Mouse (Mus musculus): ENCODE data around the gene Coro6.

GRCm38 (mm10) chr11:77440081-77440480 lies 22.1 kb upstream of the Coro6 start:
- TF ChIP-seq CTCF (IDR thresholded peaks at IDR 0.05; ENCODE audit: control insufficient read depth, insufficient read depth, insufficient replicate concordance, low read depth, low read length) (no peak), POLR2A (IDR thresholded peaks at IDR 0.05; ENCODE audit: control insufficient read depth, low read depth, low read length) (no peak)

Data from testis, adult 2 months (tissue).